Mouse (Mus musculus): Measurements from ENCODE around the gene Cops7a. TPM values are rescaled to one million over a fixed set of nuclear protein-coding genes. Genes with fewer than 3 reads are reported as not detected.
A peak's percentile ranks its signal among the peaks of the same experiment; 100 is the strongest.

The Cops7a gene
- 163 and 164 TPM in 2 replicates for polyA plus RNA-seq (2015; fragmentation: Nextera tagmentation; extraction: Ambion mirVana)

GRCm38 (mm10) chr6:124965088-124965719, at the start of gene Cops7a:
Cops7a (minus strand) TSS chr6:124965538.
- Histone ChIP-seq H3K27me3 (no peaks in the 10 kb centered on the region), H3K9me3 (replicated peaks) (no peaks in the 10 kb centered on the region), H3K27ac (peak within 1 kb of the TSS; percentile 94), H3K4me3 (replicated peaks) (peak within 1 kb of the TSS; percentile 72), H3K4me2 (peak within 1 kb of the TSS; percentile 85), H3K36me3 (peaks cover 40% of the 10 kb centered on the region), H3K9ac (peak within 1 kb of the TSS; percentile 95), H3K4me1 (peaks cover 17% of the 10 kb centered on the region)
- peak; percentile 96 for ATAC-seq (replicated peaks; ENCODE audit: low FRiP score)
- WGBS, result under 1% methylated on average over 68 of the region's 68 CpGs

- no peaks in the 10 kb centered on the region for H3K27me3 ChIP-seq
- WGBS, result under 1% methylated on average over 68 of the region's 78 CpGs
Observed at GRCm38 (mm10) chr6:125009181-125010073, 44.1 kb upstream of the Cops7a start.

GRCm38 (mm10) chr6:125009129-125009180, 43.6 kb upstream of the Cops7a start, which contains the start of gene Zfp384:
Zfp384 (plus strand) TSS chr6:125009145.
- H3K36me3 ChIP-seq, result peaks cover 30% of the 10 kb centered on the region
- 0% methylated on average over 3 of the region's 3 CpGs for WGBS
- ATAC-seq (replicated peaks; ENCODE audit: low FRiP score), result no peak

More at GRCm38 (mm10) chr6:125009181-125010073, 44.1 kb upstream of the Cops7a start:
- peak overlapping the region; percentile 81 for H3K4me2 ChIP-seq
- peak overlapping the region; percentile 99 for H3K27ac ChIP-seq
- peaks cover 30% of the 10 kb centered on the region for H3K4me1 ChIP-seq
- peak; percentile 88 for ATAC-seq (replicated peaks; ENCODE audit: low FRiP score)
- H3K4me3 ChIP-seq (replicated peaks), result peak overlapping the region; percentile 85
- H3K9me3 ChIP-seq (replicated peaks), result no peaks in the 10 kb centered on the region
- H3K9ac ChIP-seq, result peak overlapping the region; percentile 92
- H3K36me3 ChIP-seq, result peaks cover 34% of the 10 kb centered on the region

GRCm38 (mm10) chr6:125008586-125009128, 43.3 kb upstream of the Cops7a start:
- Histone ChIP-seq H3K4me3 (replicated peaks) (peak overlapping the region; percentile 85), H3K27me3 (no peaks in the 10 kb centered on the region), H3K9me3 (replicated peaks) (no peaks in the 10 kb centered on the region), H3K9ac (peak overlapping the region; percentile 92), H3K36me3 (peaks cover 27% of the 10 kb centered on the region), H3K27ac (peak overlapping the region; percentile 99), H3K4me1 (peaks cover 30% of the 10 kb centered on the region), H3K4me2 (peak overlapping the region; percentile 81)
- ATAC-seq (replicated peaks; ENCODE audit: low FRiP score), result peak; percentile 98
- WGBS, result under 1% methylated on average over 30 of the region's 34 CpGs

More at GRCm38 (mm10) chr6:125009129-125009180, 43.6 kb upstream of the Cops7a start, which contains the start of gene Zfp384:
- peak within 1 kb of the TSS; percentile 81 for H3K4me2 ChIP-seq
- peak within 1 kb of the TSS; percentile 99 for H3K27ac ChIP-seq
- H3K27me3 ChIP-seq, result no peaks in the 10 kb centered on the region
- peak within 1 kb of the TSS; percentile 85 for H3K4me3 ChIP-seq (replicated peaks)
- peak within 1 kb of the TSS; percentile 92 for H3K9ac ChIP-seq
- no peaks in the 10 kb centered on the region for H3K9me3 ChIP-seq (replicated peaks)
- H3K4me1 ChIP-seq, result peaks cover 30% of the 10 kb centered on the region

DNA sequence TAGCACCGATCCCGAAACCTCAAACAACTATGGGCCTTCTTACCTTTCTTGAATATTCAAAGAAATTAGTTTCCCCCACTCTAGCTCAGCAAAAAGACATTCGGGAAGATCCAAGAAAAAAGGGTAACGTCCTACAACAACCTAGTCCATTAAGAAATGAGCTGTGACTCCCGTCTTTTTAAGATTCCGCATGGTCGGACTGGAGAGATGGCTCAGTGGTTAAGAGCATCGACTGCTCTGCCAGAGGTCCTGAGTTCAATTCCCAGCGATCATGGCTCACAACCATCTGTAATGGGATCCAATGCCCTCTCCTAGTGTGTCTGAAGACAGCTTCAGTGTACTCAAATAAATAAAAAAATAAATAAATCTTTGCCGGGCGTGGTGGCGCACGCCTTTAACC, 42.7 kb upstream of the Cops7a start:
- H3K9ac ChIP-seq, result peak overlapping the region; percentile 92
- WGBS, result 43% methylated on average over 13 of the region's 13 CpGs
- peaks cover 32% of the 10 kb centered on the region for H3K4me1 ChIP-seq
- ATAC-seq (replicated peaks; ENCODE audit: low FRiP score), result no peak
- H3K27ac ChIP-seq, result peak overlapping the region; percentile 99
- peak overlapping the region; percentile 81 for H3K4me2 ChIP-seq
- 0 out of 2 replicates have a peak, but pooled peaks cover 3% of the 10 kb centered on the region for H3K27me3 ChIP-seq
- no peaks in the 10 kb centered on the region for H3K9me3 ChIP-seq (replicated peaks)
- peak overlapping the region; percentile 85 for H3K4me3 ChIP-seq (replicated peaks)
- peaks cover 22% of the 10 kb centered on the region for H3K36me3 ChIP-seq

DNA sequence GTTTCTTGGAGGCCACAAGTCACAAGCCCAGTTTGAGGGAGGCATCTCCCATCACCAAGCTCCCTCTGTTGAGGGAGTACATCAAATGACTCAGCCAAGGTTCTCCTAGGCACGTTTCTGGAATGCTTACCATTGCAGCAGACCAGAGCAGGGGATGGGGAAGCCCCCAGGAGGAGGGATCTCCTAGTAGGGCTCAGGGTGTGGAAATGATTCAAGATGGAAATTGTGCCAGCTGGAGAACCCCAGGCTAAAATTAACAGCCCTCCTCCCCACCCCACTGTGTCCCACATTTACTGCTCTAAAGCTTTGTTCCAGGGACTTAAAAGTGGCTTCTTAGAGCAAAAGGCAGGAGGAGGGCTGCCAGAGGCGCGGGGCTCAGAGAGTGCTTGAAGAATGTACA, 39.7 kb upstream of the Cops7a start:
- Histone ChIP-seq H3K4me2 (no peak overlapping the region), H3K4me1 (peaks cover 17% of the 10 kb centered on the region), H3K4me3 (replicated peaks) (no peak overlapping the region), H3K9ac (no peak overlapping the region), H3K9me3 (replicated peaks) (no peaks in the 10 kb centered on the region), H3K27ac (0 out of 2 replicates have a peak overlapping the region, but pooled peaks have one; percentile 3), H3K36me3 (no peaks in the 10 kb centered on the region), H3K27me3 (peaks cover 32% of the 10 kb centered on the region)
- no peak for ATAC-seq (replicated peaks; ENCODE audit: low FRiP score)
- WGBS, result 33% methylated on average over 3 of the region's 3 CpGs

DNA sequence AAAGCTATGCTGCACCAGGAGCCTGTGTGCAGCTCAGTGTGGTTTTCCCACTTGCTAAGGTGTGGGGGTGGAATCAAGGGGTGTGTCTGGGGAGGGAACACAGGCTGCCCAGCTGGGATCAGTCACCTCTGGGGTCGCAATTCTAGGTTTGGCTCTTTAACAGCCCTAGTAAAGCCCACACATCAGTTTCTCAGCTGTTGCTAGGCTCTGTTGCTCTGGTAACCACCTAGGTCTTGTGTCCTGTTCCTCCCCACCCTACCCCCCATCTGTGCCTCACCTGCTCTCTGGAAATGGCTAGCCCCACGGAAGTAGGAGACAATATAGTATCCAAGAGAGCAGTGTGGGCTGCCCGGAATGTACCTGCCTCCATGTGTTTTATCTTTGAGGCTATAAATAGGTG, 38.4 kb upstream of the Cops7a start:
- H3K27me3 ChIP-seq, result peaks cover 46% of the 10 kb centered on the region
- WGBS, result 25% methylated on average over 3 of the region's 3 CpGs
- no peak overlapping the region for H3K4me2 ChIP-seq
- no peak for ATAC-seq (replicated peaks; ENCODE audit: low FRiP score)
- no peaks in the 10 kb centered on the region for H3K9me3 ChIP-seq (replicated peaks)
- H3K4me3 ChIP-seq (replicated peaks), result no peak overlapping the region
- peaks cover 14% of the 10 kb centered on the region for H3K4me1 ChIP-seq
- H3K36me3 ChIP-seq, result no peaks in the 10 kb centered on the region
- no peak overlapping the region for H3K27ac ChIP-seq
- H3K9ac ChIP-seq, result no peak overlapping the region

DNA sequence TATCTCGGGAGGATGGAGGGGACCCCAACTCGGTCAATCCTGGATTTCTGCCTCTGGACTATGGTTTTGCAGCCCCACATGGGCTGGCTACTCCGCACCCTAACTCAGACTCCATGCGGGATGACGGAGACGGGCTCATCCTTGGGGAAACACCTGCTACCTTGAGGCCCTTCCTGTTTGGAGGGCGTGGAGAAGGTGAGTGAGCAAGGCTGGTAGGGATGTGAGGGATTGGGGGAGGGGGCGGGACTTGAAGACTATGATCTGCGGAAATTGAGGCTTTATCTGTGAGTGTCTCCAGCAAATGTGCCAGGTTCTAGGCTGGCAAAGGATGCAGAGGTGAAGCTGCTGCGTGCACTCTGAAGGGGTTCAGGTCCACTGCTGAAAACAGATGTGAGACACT, 34.2 kb upstream of the Cops7a start:
- no peak for ATAC-seq (replicated peaks; ENCODE audit: low FRiP score)
- H3K36me3 ChIP-seq, result no peaks in the 10 kb centered on the region
- WGBS, result 33% methylated on average over 10 of the region's 10 CpGs
- H3K27ac ChIP-seq, result no peak overlapping the region
- no peaks in the 10 kb centered on the region for H3K9me3 ChIP-seq (replicated peaks)
- no peak overlapping the region for H3K9ac ChIP-seq
- no peak overlapping the region for H3K4me3 ChIP-seq (replicated peaks)
- H3K4me1 ChIP-seq, result peaks cover 30% of the 10 kb centered on the region
- no peak overlapping the region for H3K4me2 ChIP-seq
- H3K27me3 ChIP-seq, result peaks cover 86% of the 10 kb centered on the region

GRCm38 (mm10) chr6:124999091-124999490, 33.8 kb upstream of the Cops7a start:
- 31% methylated on average over 14 of the region's 14 CpGs for WGBS
- peaks cover 30% of the 10 kb centered on the region for H3K4me1 ChIP-seq
- H3K4me3 ChIP-seq (replicated peaks), result no peak overlapping the region
- ATAC-seq (replicated peaks; ENCODE audit: low FRiP score), result no peak
- no peak overlapping the region for H3K4me2 ChIP-seq
- H3K36me3 ChIP-seq, result no peaks in the 10 kb centered on the region
- no peaks in the 10 kb centered on the region for H3K9me3 ChIP-seq (replicated peaks)
- no peak overlapping the region for H3K9ac ChIP-seq
- H3K27ac ChIP-seq, result no peak overlapping the region
- peaks cover 90% of the 10 kb centered on the region for H3K27me3 ChIP-seq

- Histone ChIP-seq H3K27ac (no peak overlapping the region), H3K9ac (0 out of 2 replicates have a peak overlapping the region, but pooled peaks have one; percentile 41), H3K4me1 (peaks cover 32% of the 10 kb centered on the region), H3K4me3 (replicated peaks) (peak overlapping the region; percentile 57), H3K27me3 (peaks cover 97% of the 10 kb centered on the region), H3K9me3 (replicated peaks) (no peaks in the 10 kb centered on the region), H3K36me3 (no peaks in the 10 kb centered on the region), H3K4me2 (peak overlapping the region; percentile 100)
- ATAC-seq (replicated peaks; ENCODE audit: low FRiP score), result no peak
- 4% methylated on average over 8 of the region's 8 CpGs for WGBS
Observed at GRCm38 (mm10) chr6:124998066-124998465, 32.7 kb upstream of the Cops7a start.

GRCm38 (mm10) chr6:124996551-124997501, 31.5 kb upstream of the Cops7a start, which contains the start of gene Pianp:
Pianp (plus strand) TSS chr6:124996694.
- H3K36me3 ChIP-seq, result no peaks in the 10 kb centered on the region
- H3K4me1 ChIP-seq, result peaks cover 34% of the 10 kb centered on the region
- H3K4me2 ChIP-seq, result peak within 1 kb of the TSS; percentile 100
- peak within 1 kb of the TSS; percentile 41 for H3K9ac ChIP-seq
- peaks cover 95% of the 10 kb centered on the region for H3K27me3 ChIP-seq
- peak within 1 kb of the TSS; percentile 57 for H3K4me3 ChIP-seq (replicated peaks)
- under 1% methylated on average over 75 of the region's 78 CpGs for WGBS
- H3K9me3 ChIP-seq (replicated peaks), result no peaks in the 10 kb centered on the region
- peak; percentile 72 for ATAC-seq (replicated peaks; ENCODE audit: low FRiP score)
- no peak within 1 kb of the TSS for H3K27ac ChIP-seq

All from kidney, embryonic 15.5 days (tissue).